Mouse (Mus musculus) lung, embryonic 15.5 days (tissue): ENCODE measurements around the gene Ptges3. TPM values are rescaled to one million over a fixed set of nuclear protein-coding genes. Genes with fewer than 3 reads are reported as not detected.
A peak's percentile ranks its signal among the peaks of the same experiment; 100 is the strongest.

Source experiments
- ATAC-seq: fragments of 200-750 bp; cut with Nextera tagmentation; 2 replicates; pipeline ENCODE4 v1.8.0; 2017; ENCODE audit warnings: moderate number of reproducible peaks, borderline replicate concordance; ENCODE audit not compliant: low FRiP score, low TSS enrichment; ENCODE audit errors: extremely low read depth
- H3K27ac ChIP-seq: fragments of 300-500 bp; sonication (generic); 2 replicates; pipeline ENCODE4 v1.5.1; 2015; ENCODE audit warnings: moderate library complexity, mild to moderate bottlenecking, inconsistent platforms
- H3K27me3 ChIP-seq: fragments of 300-500 bp; sonication (generic); 2 replicates; pipeline ENCODE4 v1.6.1; 2015; ENCODE audit warnings: inconsistent platforms
- H3K36me3 ChIP-seq: fragments of 300-500 bp; sonication (generic); 2 replicates; pipeline ENCODE4 v1.6.1; 2015; ENCODE audit warnings: inconsistent platforms
- H3K4me1 ChIP-seq: fragments of 300-500 bp; sonication (generic); 2 replicates; pipeline ENCODE4 v1.6.1; 2015; ENCODE audit warnings: inconsistent platforms
- H3K4me2 ChIP-seq: fragments of 300-500 bp; sonication (generic); 2 replicates; pipeline ENCODE4 v1.6.1; 2015; ENCODE audit warnings: inconsistent platforms, mild to moderate bottlenecking, moderate library complexity
- H3K4me3 ChIP-seq: fragments of 300-500 bp; sonication (generic); 2 replicates; pipeline ENCODE4 v1.5.1; 2015; ENCODE audit warnings: mild to moderate bottlenecking, inconsistent platforms
- H3K9ac ChIP-seq: fragments of 300-500 bp; sonication (generic); 2 replicates; pipeline ENCODE4 v1.6.1; 2015; ENCODE audit warnings: inconsistent platforms
- H3K9me3 ChIP-seq: fragments of 300-500 bp; sonication (generic); 2 replicates; pipeline ENCODE4 v1.6.1; 2016; ENCODE audit warnings: inconsistent platforms
- WGBS: fragments of 180-500 bp; shearing (Covaris S2); methylation state at CpG from one replicate; pipeline ENCODE4 v1.1.7; 2015; 5-methylcytosine and 5-hydroxymethylcytosine counted together
- polyA plus RNA-seq: library from polyadenylated mRNA; unstranded; fragments of >200 nt; fragmentation: Nextera tagmentation; extraction: Ambion mirVana; gene quantifications from 2 replicates; pipeline ENCODE4 v1.2.1, GENCODE M21; 2015

Gene Ptges3
- polyA plus RNA-seq, 1 experiment from 2014 or later: 550 TPM

- 0 out of 2 replicates have a peak overlapping the region, but pooled peaks have one; percentile 71 for H3K9ac ChIP-seq
- H3K4me1 ChIP-seq: peaks cover 63% of the 10 kb centered on the region
- H3K36me3 ChIP-seq: peaks cover 7% of the 10 kb centered on the region
- no peaks in the 10 kb centered on the region for H3K27me3 ChIP-seq
- 27% methylated on average over 9 of the region's 9 CpGs for WGBS
- peak overlapping the region; percentile 88 for H3K4me3 ChIP-seq
- ATAC-seq: no peak
- peak overlapping the region; percentile 87 for H3K4me2 ChIP-seq
- H3K27ac ChIP-seq: no peak overlapping the region
- H3K9me3 ChIP-seq: no peaks in the 10 kb centered on the region
Observed at GRCm38 (mm10) chr10:128095003-128095636, 36.4 kb downstream of the Ptges3 start.

GRCm38 (mm10) chr10:128096313-128096692 is 37.5 kb downstream of the Ptges3 start:
- ATAC-seq: no peak
- Histone ChIP-seq H3K36me3 (no peaks in the 10 kb centered on the region), H3K27ac (no peak overlapping the region), H3K27me3 (no peaks in the 10 kb centered on the region), H3K9me3 (no peaks in the 10 kb centered on the region), H3K9ac (no peak overlapping the region), H3K4me3 (peak overlapping the region; percentile 82), H3K4me1 (peaks cover 55% of the 10 kb centered on the region), H3K4me2 (peak overlapping the region; percentile 80)
- WGBS: 18% methylated on average over 4 of the region's 4 CpGs

GRCm38 (mm10) chr10:128096693-128097586 is 38.2 kb downstream of the Ptges3 start:
- under 1% methylated on average over 73 of the region's 86 CpGs for WGBS
- Histone ChIP-seq H3K4me2 (peak overlapping the region; percentile 80), H3K4me1 (peaks cover 49% of the 10 kb centered on the region), H3K4me3 (peak overlapping the region; percentile 82), H3K27me3 (no peaks in the 10 kb centered on the region), H3K36me3 (no peaks in the 10 kb centered on the region), H3K9ac (peak overlapping the region; percentile 70), H3K27ac (peak overlapping the region; percentile 76), H3K9me3 (no peaks in the 10 kb centered on the region)
- peak; percentile 74 for ATAC-seq

GRCm38 (mm10) chr10:128097587-128097971 is 38.8 kb downstream of the Ptges3 start:
- no peaks in the 10 kb centered on the region for H3K27me3 ChIP-seq
- ATAC-seq: no peak
- no peaks in the 10 kb centered on the region for H3K9me3 ChIP-seq
- H3K4me1 ChIP-seq: peaks cover 45% of the 10 kb centered on the region
- H3K4me2 ChIP-seq: peak overlapping the region; percentile 80
- peak overlapping the region; percentile 70 for H3K9ac ChIP-seq
- under 1% methylated on average over 13 of the region's 13 CpGs for WGBS
- H3K36me3 ChIP-seq: no peaks in the 10 kb centered on the region
- peak overlapping the region; percentile 82 for H3K4me3 ChIP-seq
- peak overlapping the region; percentile 76 for H3K27ac ChIP-seq

- peaks cover 51% of the 10 kb centered on the region for H3K36me3 ChIP-seq
- no peak for ATAC-seq
- H3K9ac ChIP-seq: no peak overlapping the region
- H3K9me3 ChIP-seq: no peaks in the 10 kb centered on the region
- no peak overlapping the region for H3K4me2 ChIP-seq
- H3K4me3 ChIP-seq: no peak overlapping the region
- H3K27me3 ChIP-seq: no peaks in the 10 kb centered on the region
- H3K27ac ChIP-seq: no peak overlapping the region
- peaks cover 5% of the 10 kb centered on the region; the same call in 1 of the 2 replicates for H3K4me1 ChIP-seq
- WGBS: 79% methylated on average over 4 of the region's 4 CpGs
Observed at GRCm38 (mm10) chr10:128110103-128110761, 51.5 kb downstream of the Ptges3 start.

GRCm38 (mm10) chr10:128111227-128111626 is 52.5 kb downstream of the Ptges3 start:
- H3K36me3 ChIP-seq: peaks cover 61% of the 10 kb centered on the region
- no peak for ATAC-seq

GRCm38 (mm10) chr10:128123833-128124232 is 65.1 kb downstream of the Ptges3 start:
- no peaks in the 10 kb centered on the region for H3K27me3 ChIP-seq
- no peak overlapping the region for H3K9ac ChIP-seq
- WGBS: 86% methylated on average over 7 of the region's 7 CpGs
- no peaks in the 10 kb centered on the region for H3K9me3 ChIP-seq
- no peaks in the 10 kb centered on the region for H3K4me1 ChIP-seq
- H3K36me3 ChIP-seq: peaks cover 91% of the 10 kb centered on the region
- no peak overlapping the region for H3K4me3 ChIP-seq
- no peak overlapping the region for H3K27ac ChIP-seq
- ATAC-seq: no peak
- H3K4me2 ChIP-seq: no peak overlapping the region

More at GRCm38 (mm10) chr10:128111227-128111626, 52.5 kb downstream of the Ptges3 start:
- Histone ChIP-seq H3K4me1 (peaks cover 5% of the 10 kb centered on the region; the same call in 1 of the 2 replicates), H3K27ac (no peak overlapping the region), H3K9ac (no peak overlapping the region), H3K4me3 (no peak overlapping the region), H3K9me3 (no peaks in the 10 kb centered on the region), H3K27me3 (no peaks in the 10 kb centered on the region), H3K4me2 (no peak overlapping the region)

- Histone ChIP-seq H3K4me3 (no peak overlapping the region), H3K36me3 (peaks cover 86% of the 10 kb centered on the region), H3K27ac (no peak overlapping the region), H3K9ac (no peak overlapping the region), H3K4me1 (no peaks in the 10 kb centered on the region), H3K4me2 (no peak overlapping the region), H3K27me3 (no peaks in the 10 kb centered on the region), H3K9me3 (no peaks in the 10 kb centered on the region)
- no peak for ATAC-seq
- WGBS: 91% methylated on average over 9 of the region's 9 CpGs
Observed at GRCm38 (mm10) chr10:128124831-128125230, 66.1 kb downstream of the Ptges3 start.

- ATAC-seq: no peak
- Histone ChIP-seq H3K4me3 (no peak overlapping the region), H3K36me3 (peaks cover 85% of the 10 kb centered on the region), H3K4me1 (no peaks in the 10 kb centered on the region), H3K9me3 (no peaks in the 10 kb centered on the region), H3K9ac (no peak overlapping the region), H3K4me2 (no peak overlapping the region), H3K27me3 (no peaks in the 10 kb centered on the region), H3K27ac (no peak overlapping the region)
- WGBS: 88% methylated on average over 14 of the region's 14 CpGs
Observed at GRCm38 (mm10) chr10:128125951-128126350, 67.2 kb downstream of the Ptges3 start.
